Mouse (Mus musculus) embryonic facial prominence, embryonic 13.5 days (tissue): ENCODE results near the gene Schip1. TPM values are rescaled to one million over a fixed set of nuclear protein-coding genes. Genes with fewer than 3 reads are reported as not detected.

Experiments
- ATAC-seq: fragments of 200-750 bp; cut with Nextera tagmentation; 2 replicates; pipeline ENCODE4 v1.8.0; 2017; ENCODE audit warnings: low read depth; ENCODE audit not compliant: insufficient number of reproducible peaks, insufficient read depth, low FRiP score, low TSS enrichment
- H3K27ac ChIP-seq: fragments of 300-500 bp; sonication (generic); 2 replicates; pipeline ENCODE4 v1.5.1; 2015; ENCODE audit warnings: moderate library complexity, mild to moderate bottlenecking, inconsistent platforms
- H3K27me3 ChIP-seq: fragments of 300-500 bp; sonication (generic); 2 replicates; pipeline ENCODE4 v1.6.1; 2015; ENCODE audit warnings: mild to moderate bottlenecking, inconsistent platforms
- H3K36me3 ChIP-seq: fragments of 300-500 bp; sonication (generic); 2 replicates; pipeline ENCODE4 v1.6.1; 2015; ENCODE audit warnings: mild to moderate bottlenecking, inconsistent platforms
- H3K4me1 ChIP-seq: fragments of 300-500 bp; sonication (generic); 2 replicates; pipeline ENCODE4 v1.6.1; 2015; ENCODE audit warnings: inconsistent platforms
- H3K4me2 ChIP-seq: fragments of 300-500 bp; sonication (generic); 2 replicates; pipeline ENCODE4 v1.6.1; 2015; ENCODE audit warnings: moderate library complexity, mild to moderate bottlenecking, inconsistent platforms
- H3K4me3 ChIP-seq: fragments of 300-500 bp; sonication (generic); 2 replicates; pipeline ENCODE4 v1.5.1; 2015; ENCODE audit warnings: mild to moderate bottlenecking, inconsistent platforms
- H3K9ac ChIP-seq: fragments of 300-500 bp; sonication (generic); 2 replicates; pipeline ENCODE4 v1.6.1; 2015; ENCODE audit warnings: mild to moderate bottlenecking, inconsistent platforms
- H3K9me3 ChIP-seq: fragments of 300-500 bp; sonication (generic); 2 replicates; pipeline ENCODE4 v1.6.1; 2016; ENCODE audit warnings: inconsistent platforms
- WGBS: fragments of 180-500 bp; shearing (Covaris S2); methylation state at CpG from one replicate; pipeline ENCODE4 v1.1.7; 2015; ENCODE audit warnings: mixed read lengths; 5-methylcytosine and 5-hydroxymethylcytosine counted together
- polyA plus RNA-seq: library from polyadenylated mRNA; unstranded; fragments of >200 nt; fragmentation: Nextera tagmentation; extraction: Ambion mirVana; gene quantifications from 2 replicates; pipeline ENCODE4 v1.2.1, GENCODE M21; 2015

Gene Schip1
- polyA plus RNA-seq, 1 experiment from 2014 or later = 20.5 TPM

DNA sequence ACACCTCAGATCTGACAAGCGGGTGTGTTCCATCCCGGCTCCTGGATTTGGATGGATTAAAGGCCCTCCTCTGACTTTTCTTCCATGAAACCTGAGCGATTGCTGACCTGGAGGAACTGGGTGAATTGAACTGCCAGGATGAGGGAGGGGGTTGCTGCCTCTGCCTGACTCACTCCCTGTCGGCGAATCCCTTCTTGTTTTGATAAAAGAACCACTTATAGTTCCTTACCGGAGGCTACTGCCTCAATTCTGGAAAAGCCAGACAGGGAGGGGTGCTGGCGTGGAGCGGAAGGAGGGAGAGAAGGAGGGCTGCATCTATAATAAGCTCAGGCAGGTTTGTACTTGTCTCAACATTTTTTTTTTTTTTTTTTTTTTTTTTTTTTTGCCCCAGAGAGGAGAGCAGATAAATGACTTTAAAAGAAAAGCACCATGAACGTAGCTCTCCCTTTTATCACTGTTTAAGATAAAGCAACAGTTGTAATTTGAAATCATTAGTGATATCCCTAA lies 431.2 kb downstream of the Schip1 start:
- Histone ChIP-seq H3K36me3 (no peaks in the 10 kb centered on the region), H3K4me1 (peaks cover 29% of the 10 kb centered on the region), H3K27me3 (no peaks in the 10 kb centered on the region), H3K27ac (peak overlapping the region; percentile 88; the same call in 1 of the 2 replicates), H3K4me2 (peak overlapping the region; percentile 98), H3K9me3 (no peaks in the 10 kb centered on the region), H3K9ac (peak overlapping the region; percentile 81), H3K4me3 (peak overlapping the region; percentile 71)
- peak; percentile 1; the same call in 1 of the 2 replicates for ATAC-seq
- 0% methylated on average over 9 of the region's 9 CpGs for WGBS

GRCm38 (mm10) chr3:68496513-68496912 lies 431.9 kb downstream of the Schip1 start:
- no peaks in the 10 kb centered on the region for H3K9me3 ChIP-seq
- H3K27ac ChIP-seq = no peak overlapping the region
- no peak overlapping the region for H3K4me3 ChIP-seq
- H3K36me3 ChIP-seq = no peaks in the 10 kb centered on the region
- ATAC-seq = no peak
- no peak overlapping the region for H3K9ac ChIP-seq
- H3K27me3 ChIP-seq = no peaks in the 10 kb centered on the region
- 43% methylated on average over 6 of the region's 6 CpGs for WGBS
- peak overlapping the region; percentile 98 for H3K4me2 ChIP-seq
- peaks cover 26% of the 10 kb centered on the region for H3K4me1 ChIP-seq

DNA sequence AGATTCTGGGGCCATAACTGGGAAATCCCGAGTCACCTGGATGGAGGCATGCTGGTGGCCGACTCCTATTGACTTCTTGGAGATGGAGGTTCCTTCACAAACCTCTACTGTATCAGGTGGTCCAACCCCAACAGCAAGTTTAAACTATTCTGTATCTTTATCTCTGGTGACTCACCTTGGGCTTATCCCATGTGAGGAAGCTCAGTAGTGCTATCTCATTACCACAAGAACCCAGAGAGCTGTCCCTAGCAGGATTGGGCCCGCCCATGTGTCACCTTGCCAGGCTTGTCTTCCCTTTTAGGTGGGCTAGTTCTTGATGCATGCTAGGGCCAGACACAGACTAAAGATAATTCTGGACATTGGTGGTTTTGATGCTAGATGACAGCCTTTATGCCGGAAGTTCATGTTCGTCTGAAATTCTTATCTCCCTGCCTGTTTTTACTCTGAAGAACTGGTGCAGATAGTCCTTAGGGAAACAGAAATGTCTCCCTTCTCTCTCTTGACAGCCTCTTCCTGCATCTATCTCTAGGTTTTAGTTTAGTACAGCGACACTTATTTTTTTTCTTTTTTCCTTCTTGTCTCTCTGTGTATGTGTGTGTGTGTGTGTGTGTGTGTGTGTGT lies 435.0 kb downstream of the Schip1 start:
- Histone ChIP-seq H3K4me3 (no peak overlapping the region), H3K27ac (no peak overlapping the region), H3K4me2 (no peak overlapping the region), H3K4me1 (peaks cover 4% of the 10 kb centered on the region; the same call in 1 of the 2 replicates), H3K9ac (no peak overlapping the region), H3K9me3 (no peaks in the 10 kb centered on the region), H3K36me3 (no peaks in the 10 kb centered on the region), H3K27me3 (no peaks in the 10 kb centered on the region)
- WGBS = 85% methylated on average over 6 of the region's 6 CpGs
- ATAC-seq = no peak

DNA sequence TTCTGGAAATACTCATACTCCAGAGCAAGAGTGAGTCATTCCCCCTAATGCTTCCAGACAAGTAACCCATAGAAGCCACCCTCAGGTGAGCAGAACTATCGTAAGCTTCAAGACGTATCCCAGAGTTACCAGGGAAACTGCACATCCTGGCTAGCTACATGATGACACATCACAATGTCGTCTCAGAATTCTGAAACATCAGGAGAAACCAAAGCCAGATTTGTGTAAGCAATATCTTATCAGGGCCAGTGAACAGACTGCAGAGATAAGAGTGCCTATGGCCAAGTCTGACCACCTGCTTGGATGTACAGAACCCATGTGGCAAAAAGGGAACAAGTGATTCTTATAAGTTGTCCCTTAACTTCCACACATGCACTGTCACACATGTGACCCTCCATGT lies 440.2 kb downstream of the Schip1 start:
- 76% methylated on average over 3 of the region's 3 CpGs for WGBS
- no peak overlapping the region for H3K27ac ChIP-seq
- no peak for ATAC-seq

DNA sequence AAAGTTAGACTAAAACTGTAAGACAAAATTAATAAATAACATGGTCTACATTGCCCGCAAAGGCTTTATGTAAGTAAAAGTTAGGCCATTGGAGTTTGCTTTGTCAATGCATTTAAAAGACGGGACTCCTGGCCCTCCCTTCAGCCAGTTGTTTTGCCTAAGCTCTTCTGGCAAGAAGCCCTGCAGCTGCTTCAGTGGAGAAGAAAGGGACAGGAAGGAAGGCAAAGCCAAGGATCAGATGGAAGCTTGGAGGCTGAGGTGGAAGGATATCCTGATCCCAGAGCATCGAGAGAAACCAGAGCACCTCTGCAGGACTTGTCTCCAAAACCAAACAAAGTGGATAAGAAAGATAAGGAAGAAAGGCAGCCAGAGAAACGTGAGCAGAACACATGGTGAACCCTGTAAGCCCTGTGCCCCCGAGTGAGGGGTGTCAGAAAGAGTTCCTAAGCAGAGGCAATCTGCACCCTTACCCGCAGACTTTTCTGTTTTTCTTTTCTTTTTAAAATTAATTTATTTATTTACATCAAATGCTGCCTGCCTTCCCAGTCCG lies 442.2 kb downstream of the Schip1 start:
- Histone ChIP-seq H3K4me3 (no peak overlapping the region), H3K4me1 (peaks cover 10% of the 10 kb centered on the region), H3K27ac (0 out of 2 replicates have a peak overlapping the region, but pooled peaks have one; percentile 22), H3K9ac (no peak overlapping the region), H3K9me3 (no peaks in the 10 kb centered on the region), H3K27me3 (no peaks in the 10 kb centered on the region), H3K4me2 (no peak overlapping the region), H3K36me3 (no peaks in the 10 kb centered on the region)
- no peak for ATAC-seq
- 64% methylated on average over 7 of the region's 7 CpGs for WGBS

More for the DNA sequence above, 440.2 kb downstream of the Schip1 start:
- H3K4me1 ChIP-seq = peaks cover 10% of the 10 kb centered on the region
- H3K4me2 ChIP-seq = no peak overlapping the region
- H3K4me3 ChIP-seq = no peak overlapping the region
- H3K9ac ChIP-seq = no peak overlapping the region
- no peaks in the 10 kb centered on the region for H3K27me3 ChIP-seq
- no peaks in the 10 kb centered on the region for H3K9me3 ChIP-seq
- H3K36me3 ChIP-seq = no peaks in the 10 kb centered on the region

GRCm38 (mm10) chr3:68508629-68509028 lies 444.0 kb downstream of the Schip1 start:
- H3K9ac ChIP-seq = no peak overlapping the region
- no peaks in the 10 kb centered on the region for H3K36me3 ChIP-seq
- ATAC-seq = no peak
- H3K9me3 ChIP-seq = no peaks in the 10 kb centered on the region
- H3K4me1 ChIP-seq = peaks cover 10% of the 10 kb centered on the region
- 58% methylated on average over 6 of the region's 6 CpGs for WGBS
- no peak overlapping the region for H3K4me3 ChIP-seq
- H3K27me3 ChIP-seq = no peaks in the 10 kb centered on the region
- 0 out of 2 replicates have a peak overlapping the region, but pooled peaks have one; percentile 11 for H3K27ac ChIP-seq
- no peak overlapping the region for H3K4me2 ChIP-seq

DNA sequence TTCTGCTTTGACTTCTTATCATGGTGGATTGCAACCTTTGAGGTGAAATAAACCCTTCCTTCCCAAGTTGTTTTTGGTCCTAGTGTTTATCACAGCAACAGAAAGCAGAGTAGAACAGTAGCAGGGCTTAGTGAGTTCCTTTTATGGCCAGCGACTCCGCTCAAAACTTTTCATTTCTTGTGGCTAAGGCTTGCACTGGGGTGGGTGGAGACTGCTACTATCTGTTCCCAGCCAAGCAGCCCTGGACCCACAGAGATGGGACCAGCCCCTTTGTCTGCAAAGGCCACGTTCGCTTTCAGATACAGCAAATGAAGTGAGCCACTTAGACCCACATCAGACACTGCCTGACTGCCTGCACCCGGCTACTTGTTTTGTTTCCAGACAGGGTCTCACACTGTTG lies 446.3 kb downstream of the Schip1 start:
- no peak for ATAC-seq
- Histone ChIP-seq H3K4me1 (peaks cover 10% of the 10 kb centered on the region), H3K36me3 (no peaks in the 10 kb centered on the region), H3K27ac (no peak overlapping the region), H3K9me3 (no peaks in the 10 kb centered on the region), H3K4me3 (no peak overlapping the region), H3K27me3 (no peaks in the 10 kb centered on the region), H3K9ac (no peak overlapping the region), H3K4me2 (no peak overlapping the region)
- WGBS = 86% methylated on average over 5 of the region's 5 CpGs

GRCm38 (mm10) chr3:68511744-68512143 lies 447.1 kb downstream of the Schip1 start:
- H3K4me1 ChIP-seq = peaks cover 9% of the 10 kb centered on the region
- no peak for ATAC-seq
- no peaks in the 10 kb centered on the region for H3K36me3 ChIP-seq
- H3K9ac ChIP-seq = no peak overlapping the region
- H3K27me3 ChIP-seq = no peaks in the 10 kb centered on the region
- H3K4me3 ChIP-seq = no peak overlapping the region
- no peak overlapping the region for H3K27ac ChIP-seq
- H3K9me3 ChIP-seq = no peaks in the 10 kb centered on the region
- H3K4me2 ChIP-seq = no peak overlapping the region
- 71% methylated on average over 4 of the region's 4 CpGs for WGBS

GRCm38 (mm10) chr3:68512327-68512726 lies 447.7 kb downstream of the Schip1 start:
- H3K4me3 ChIP-seq = no peak overlapping the region
- no peaks in the 10 kb centered on the region for H3K27me3 ChIP-seq
- no peaks in the 10 kb centered on the region for H3K36me3 ChIP-seq
- no peak overlapping the region for H3K9ac ChIP-seq
- H3K4me2 ChIP-seq = no peak overlapping the region
- WGBS = 65% methylated on average over 11 of the region's 11 CpGs
- no peaks in the 10 kb centered on the region for H3K9me3 ChIP-seq
- peaks cover 8% of the 10 kb centered on the region for H3K4me1 ChIP-seq
- ATAC-seq = no peak
- no peak overlapping the region for H3K27ac ChIP-seq

GRCm38 (mm10) chr3:68513340-68514119 lies 448.9 kb downstream of the Schip1 start:
- H3K27me3 ChIP-seq = no peaks in the 10 kb centered on the region
- H3K4me1 ChIP-seq = peaks cover 7% of the 10 kb centered on the region
- 69% methylated on average over 7 of the region's 7 CpGs for WGBS
- no peak for ATAC-seq
- no peak overlapping the region for H3K4me3 ChIP-seq
- H3K4me2 ChIP-seq = no peak overlapping the region
- H3K9ac ChIP-seq = no peak overlapping the region
- H3K36me3 ChIP-seq = no peaks in the 10 kb centered on the region
- no peaks in the 10 kb centered on the region for H3K9me3 ChIP-seq
- H3K27ac ChIP-seq = no peak overlapping the region

GRCm38 (mm10) chr3:68514120-68514497 lies 449.5 kb downstream of the Schip1 start:
- 82% methylated on average over 3 of the region's 3 CpGs for WGBS
- no peak for ATAC-seq

More at GRCm38 (mm10) chr3:68514120-68514497, 449.5 kb downstream of the Schip1 start:
- no peaks in the 10 kb centered on the region for H3K27me3 ChIP-seq
- H3K27ac ChIP-seq = no peak overlapping the region
- H3K9ac ChIP-seq = no peak overlapping the region
- peaks cover 3% of the 10 kb centered on the region; the same call in 1 of the 2 replicates for H3K4me1 ChIP-seq
- no peaks in the 10 kb centered on the region for H3K9me3 ChIP-seq
- no peak overlapping the region for H3K4me3 ChIP-seq
- no peak overlapping the region for H3K4me2 ChIP-seq
- H3K36me3 ChIP-seq = no peaks in the 10 kb centered on the region
